Mouse (Mus musculus) retina, postnatal 1 day (tissue): Measurements from ENCODE around the gene Prss40.
"Not testable (repeated sequence)": the region's sequence is repeated elsewhere in the genome, so short reads cannot be mapped to it uniquely, and the experiment has no call there.

Experiments used
- DNase-seq: peaks from one replicate; pipeline ENCODE4 v3.0.0-alpha.2; 2012

The Prss40 gene

GRCm38 (mm10) chr1:34534574-34534973, 26.2 kb downstream of the Prss40 start:
- DNase-seq, result not testable (repeated sequence)

- no peak for DNase-seq
These were observed 37.1 kb downstream of the Prss40 start for GRCm38 (mm10) chr1:34523647-34524046.

- DNase-seq, result no peak
These were observed 37.9 kb downstream of the Prss40 start for GRCm38 (mm10) chr1:34522850-34523244.

GRCm38 (mm10) chr1:34522205-34522849, 38.4 kb downstream of the Prss40 start:
- no peak for DNase-seq

- no peak for DNase-seq
These were observed 42.5 kb downstream of the Prss40 start for GRCm38 (mm10) chr1:34518259-34518658.

GRCm38 (mm10) chr1:34517797-34518196, 42.9 kb downstream of the Prss40 start:
- DNase-seq, result not testable (repeated sequence)

GRCm38 (mm10) chr1:34517297-34517696, 43.4 kb downstream of the Prss40 start:
- not testable (repeated sequence) for DNase-seq

GRCm38 (mm10) chr1:34516595-34516994, 44.1 kb downstream of the Prss40 start:
- no peak for DNase-seq

GRCm38 (mm10) chr1:34513068-34513467, 47.7 kb downstream of the Prss40 start:
- no peak for DNase-seq

GRCm38 (mm10) chr1:34511027-34511426, 49.7 kb downstream of the Prss40 start:
- peak; percentile 49 for DNase-seq

- peak; percentile 23 for DNase-seq
These were observed 50.2 kb downstream of the Prss40 start for GRCm38 (mm10) chr1:34510575-34510981.

- no peak for DNase-seq
These were observed 52.8 kb downstream of the Prss40 start for GRCm38 (mm10) chr1:34507986-34508385.

GRCm38 (mm10) chr1:34505970-34506551, 54.7 kb downstream of the Prss40 start:
- DNase-seq, result no peak

- DNase-seq, result no peak
These were observed 55.4 kb downstream of the Prss40 start for GRCm38 (mm10) chr1:34505307-34505706.

GRCm38 (mm10) chr1:34502991-34503390, 57.8 kb downstream of the Prss40 start:
- DNase-seq, result no peak
